Mouse (Mus musculus): ENCODE data around the gene Rab30. TPM values are rescaled to one million over a fixed set of nuclear protein-coding genes. Genes with fewer than 3 reads are reported as not detected.

The Rab30 gene
- total and polyA plus RNA-seq, 3 experiments: 39.1 to 105 (median 66.2) TPM

DNA sequence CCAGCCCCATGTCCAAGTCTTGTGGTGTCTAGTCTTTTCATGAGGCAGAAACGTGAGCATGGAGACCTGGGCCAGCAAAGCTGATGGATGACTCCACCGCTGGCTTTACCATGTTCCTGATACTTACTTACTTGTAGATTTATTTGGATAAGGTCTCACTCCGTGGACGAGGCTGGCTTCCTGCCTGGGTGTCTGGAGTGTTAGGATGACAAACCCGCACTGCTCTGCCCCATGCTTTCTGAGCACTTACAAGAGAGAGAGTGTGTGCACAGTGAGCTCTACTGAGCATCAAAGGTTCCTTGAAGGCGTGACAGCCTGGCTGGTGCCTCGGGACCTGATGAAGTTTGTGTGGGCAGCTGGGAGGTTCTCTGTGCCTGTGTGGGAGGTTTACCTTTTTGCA lies 27.5 kb downstream of the Rab30 start:
- TF ChIP-seq MXI1 (IDR thresholded peaks at IDR 0.05; ENCODE audit: low read depth, low read length) (no peak), MEF2A (IDR thresholded peaks at IDR 0.05; ENCODE audit: borderline replicate concordance, low read depth, low read length) (no peak), NELFE (IDR thresholded peaks at IDR 0.05; ENCODE audit: low read depth, low read length) (no peak), ZC3H11A (IDR thresholded peaks at IDR 0.05; ENCODE audit: low read depth, low read length) (no peak), ZKSCAN1 (IDR thresholded peaks at IDR 0.05; ENCODE audit: borderline replicate concordance, low read depth, low read length) (no peak), TCF12 (IDR thresholded peaks at IDR 0.05; ENCODE audit: low read depth, low read length) (no peak), SMC3 (IDR thresholded peaks at IDR 0.05; ENCODE audit: low read depth, low read length) (no peak), RAD21 (IDR thresholded peaks at IDR 0.05; ENCODE audit: low read depth, low read length) (no peak), UBTF (IDR thresholded peaks at IDR 0.05; ENCODE audit: low read depth, low read length) (no peak), MAFK (IDR thresholded peaks at IDR 0.05; ENCODE audit: insufficient replicate concordance, low read length) (no peak)
- Histone ChIP-seq H3K27me3 (replicated peaks) (no peaks in the 10 kb centered on the region), H3K4me2 (ENCODE audit: insufficient read depth, low read depth, poor library complexity, severe bottlenecking) (no peak overlapping the region), H3K9me3 (replicated peaks; ENCODE audit: low read length) (no peaks in the 10 kb centered on the region), H3K4me1 (ENCODE audit: control insufficient read depth in 1 of 2, insufficient read depth in 2 of 2) (no peaks in the 10 kb centered on the region; a peak in 1 of 4 replicates), H3K36me3 (replicated peaks in 1 of 2; ENCODE audit: control insufficient read depth in 1 of 2, insufficient read depth in 1 of 2, low read length in 1 of 2) (no peaks in the 10 kb centered on the region), H3K27ac (ENCODE audit: insufficient read depth, low read depth) (no peak overlapping the region), H3K4me3 (replicated peaks in 1 of 3; ENCODE audit: low read depth in 2 of 3, low read length in 2 of 3, poor library complexity in 1 of 3) (no peak overlapping the region), H3K9ac (ENCODE audit: insufficient read depth, low read depth) (no peak overlapping the region), H3K79me2 (replicated peaks; ENCODE audit: control insufficient read depth, extremely low read depth, insufficient read depth, poor library complexity, severe bottlenecking) (no peaks in the 10 kb centered on the region)
- no peak for DNase-seq (ENCODE audit: extremely low read depth)
- in situ Hi-C loops (cut with MboI; ENCODE audit: low pct_ligation_motif_present, low pct_unique_long_range_greater_than_20kb, low sequenced_read_pairs) (no loop called here), dilution Hi-C loops (cut with MboI; ENCODE audit: extremely low pct_ligation_motif_present, extremely low pct_unique_long_range_greater_than_20kb, low sequenced_read_pairs) (no loop called here)

- TF ChIP-seq HCFC1 (IDR thresholded peaks at IDR 0.05; ENCODE audit: low read depth, low read length) (no peak), TBP (conservative IDR thresholded peaks at IDR 0.05; ENCODE audit: low read depth, low read length) (no peak), JUND (conservative IDR thresholded peaks at IDR 0.05; ENCODE audit: low read depth, low read length) (no peak), TCF12 (IDR thresholded peaks at IDR 0.05; ENCODE audit: low read depth, low read length) (no peak), MAZ (IDR thresholded peaks at IDR 0.05; ENCODE audit: low read depth, low read length) (no peak), ZKSCAN1 (IDR thresholded peaks at IDR 0.05; ENCODE audit: borderline replicate concordance, low read depth, low read length) (no peak), ELF1 (IDR thresholded peaks at IDR 0.05; ENCODE audit: low read depth, low read length) (no peak), MYC (IDR thresholded peaks at IDR 0.05; ENCODE audit: low read depth, low read length) (no peak), RAD21 (IDR thresholded peaks at IDR 0.05; ENCODE audit: low read depth, low read length) (no peak), MEF2A (IDR thresholded peaks at IDR 0.05; ENCODE audit: borderline replicate concordance, low read depth, low read length) (no peak), SIN3A (IDR thresholded peaks at IDR 0.05; ENCODE audit: low read length) (no peak), POLR2A (IDR thresholded peaks at IDR 0.05; ENCODE audit: low read depth, low read length) (no peak), USF2 (conservative IDR thresholded peaks at IDR 0.05; ENCODE audit: low read depth, low read length) (no peak), POLR2AphosphoS2 (IDR thresholded peaks at IDR 0.05; ENCODE audit: low read depth, low read length) (no peak), PAX5 (IDR thresholded peaks at IDR 0.05; ENCODE audit: low read length) (no peak), NELFE (IDR thresholded peaks at IDR 0.05; ENCODE audit: low read depth, low read length) (no peak), BHLHE40 (IDR thresholded peaks at IDR 0.05; ENCODE audit: low read depth, low read length) (no peak)
- Histone ChIP-seq H3K27me3 (replicated peaks) (no peaks in the 10 kb centered on the region), H3K9ac (ENCODE audit: insufficient read depth, low read depth) (no peak overlapping the region), H3K4me1 (ENCODE audit: control insufficient read depth in 1 of 2, insufficient read depth in 2 of 2) (no peaks in the 10 kb centered on the region), H3K36me3 (replicated peaks in 1 of 2; ENCODE audit: control insufficient read depth in 1 of 2, insufficient read depth in 1 of 2, low read length in 1 of 2) (no peaks in the 10 kb centered on the region), H3K9me3 (replicated peaks; ENCODE audit: low read length) (no peaks in the 10 kb centered on the region), H3K27ac (ENCODE audit: insufficient read depth, low read depth) (no peak overlapping the region), H3K4me3 (replicated peaks in 1 of 3; ENCODE audit: low read depth in 2 of 3, low read length in 2 of 3, poor library complexity in 1 of 3) (no peak overlapping the region), H3K79me2 (replicated peaks; ENCODE audit: control insufficient read depth, extremely low read depth, insufficient read depth, poor library complexity, severe bottlenecking) (no peaks in the 10 kb centered on the region), H3K4me2 (ENCODE audit: insufficient read depth, low read depth, poor library complexity, severe bottlenecking) (no peak overlapping the region)
- in situ Hi-C loops (cut with MboI; ENCODE audit: low pct_ligation_motif_present, low pct_unique_long_range_greater_than_20kb, low sequenced_read_pairs) (no loop called here), dilution Hi-C loops (cut with MboI; ENCODE audit: extremely low pct_ligation_motif_present, extremely low pct_unique_long_range_greater_than_20kb, low sequenced_read_pairs) (no loop called here)
- DNase-seq (ENCODE audit: extremely low read depth): no peak
These were observed 31.6 kb downstream of the Rab30 start for GRCm38 (mm10) chr7:92773006-92773405.
